Mouse (Mus musculus) lung, adult 2 months (tissue): ENCODE results near the gene Mettl16.

Experiments
- CTCF ChIP-seq: fragments of 200-500 bp; IDR thresholded peaks from 2 replicates; pipeline ENCODE4 v1.5.1; 2011; ENCODE audit warnings: mild to moderate bottlenecking, low read length, control low read depth; ENCODE audit not compliant: insufficient read depth
- POLR2A ChIP-seq: fragments of 200-500 bp; IDR thresholded peaks from 2 replicates; pipeline ENCODE4 v1.6.1; 2011; ENCODE audit warnings: low read depth, mild to moderate bottlenecking, control low read depth, low read length, borderline replicate concordance; ENCODE audit errors: extremely low read depth

DNA sequence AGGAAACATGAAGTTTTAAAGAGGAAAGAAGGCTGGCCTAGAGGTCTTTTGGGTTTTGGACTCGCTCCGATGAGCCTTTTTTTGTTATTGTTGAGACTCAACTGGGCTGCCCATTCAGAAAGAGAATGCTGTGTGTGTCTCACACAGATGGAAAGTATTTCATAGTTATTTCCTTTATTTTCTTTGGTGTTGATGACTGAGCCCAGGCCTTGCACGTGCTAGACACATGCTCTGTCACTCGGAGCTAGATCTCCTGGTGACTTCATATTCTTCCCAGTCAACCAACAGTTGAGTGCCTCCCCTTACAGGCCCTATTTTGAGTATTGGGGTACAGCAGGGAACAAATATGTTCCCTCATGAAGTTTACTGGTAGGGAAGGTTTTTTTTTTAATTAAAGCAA lies 1.0 kb downstream of the Mettl16 start:
- TF ChIP-seq CTCF (no peak), POLR2A (no peak)
